Mouse (Mus musculus): ENCODE results near the gene Cyb561d2. TPM values are rescaled to one million over a fixed set of nuclear protein-coding genes. Genes with fewer than 3 reads are reported as not detected.

Cyb561d2 gene
- 45.1 and 45.7 TPM in 2 replicates for polyA plus RNA-seq (2015; fragmentation: Nextera tagmentation; extraction: Ambion mirVana)

- Histone ChIP-seq H3K27ac (peak within 1 kb of the TSS; percentile 80), H3K4me2 (peak within 1 kb of the TSS; percentile 83), H3K9me3 (no peaks in the 10 kb centered on the region), H3K4me3 (peak within 1 kb of the TSS; percentile 72), H3K4me1 (peaks cover 50% of the 10 kb centered on the region), H3K9ac (peak within 1 kb of the TSS; percentile 63), H3K36me3 (replicated peaks) (peaks cover 38% of the 10 kb centered on the region), H3K27me3 (replicated peaks) (no peaks in the 10 kb centered on the region)
- under 1% methylated on average over 46 of the region's 46 CpGs for WGBS
- ATAC-seq (replicated peaks) = peak; percentile 85
Observed at GRCm38 (mm10) chr9:107541474-107542351, at the start of gene Cyb561d2, which contains the start of gene Nprl2. Gene Cyb561d2, minus strand, starts transcription at chr9:107542193. Gene Nprl2, plus strand, starts transcription at chr9:107542226.

- Histone ChIP-seq H3K9ac (no peak overlapping the region), H3K4me1 (peaks cover 14% of the 10 kb centered on the region), H3K27ac (no peak overlapping the region), H3K36me3 (replicated peaks) (peaks cover 11% of the 10 kb centered on the region; the same call in 1 of the 2 replicates), H3K4me2 (no peak overlapping the region), H3K9me3 (no peaks in the 10 kb centered on the region), H3K4me3 (no peak overlapping the region), H3K27me3 (replicated peaks) (no peaks in the 10 kb centered on the region)
- 96% methylated on average over 6 of the region's 6 CpGs for WGBS
- no peak for ATAC-seq (replicated peaks)
Observed at GRCm38 (mm10) chr9:107590773-107591060, 48.7 kb upstream of the Cyb561d2 start.

GRCm38 (mm10) chr9:107590058-107590772 lies 48.2 kb upstream of the Cyb561d2 start:
- no peaks in the 10 kb centered on the region for H3K9me3 ChIP-seq
- ATAC-seq (replicated peaks) = no peak
- no peak overlapping the region for H3K9ac ChIP-seq
- no peak overlapping the region for H3K4me3 ChIP-seq
- H3K4me1 ChIP-seq = peaks cover 14% of the 10 kb centered on the region
- no peak overlapping the region for H3K4me2 ChIP-seq
- no peaks in the 10 kb centered on the region for H3K27me3 ChIP-seq (replicated peaks)
- peaks cover 11% of the 10 kb centered on the region; the same call in 1 of the 2 replicates for H3K36me3 ChIP-seq (replicated peaks)
- no peak overlapping the region for H3K27ac ChIP-seq
- 93% methylated on average over 25 of the region's 25 CpGs for WGBS

- peak overlapping the region; percentile 65 for H3K4me2 ChIP-seq
- no peaks in the 10 kb centered on the region for H3K9me3 ChIP-seq
- peak overlapping the region; percentile 46 for H3K9ac ChIP-seq
- 7% methylated on average over 33 of the region's 33 CpGs for WGBS
- peaks cover 7% of the 10 kb centered on the region; the same call in 1 of the 2 replicates for H3K36me3 ChIP-seq (replicated peaks)
- H3K4me3 ChIP-seq = peak overlapping the region; percentile 60
- peaks cover 14% of the 10 kb centered on the region for H3K4me1 ChIP-seq
- no peak overlapping the region for H3K27ac ChIP-seq
- no peak; the same call in 1 of the 2 replicates for ATAC-seq (replicated peaks)
- no peaks in the 10 kb centered on the region for H3K27me3 ChIP-seq (replicated peaks)
Observed at GRCm38 (mm10) chr9:107587833-107588639, 46.0 kb upstream of the Cyb561d2 start.

GRCm38 (mm10) chr9:107586974-107587832 lies 45.2 kb upstream of the Cyb561d2 start, which contains the start of gene Ifrd2:
Gene Ifrd2, plus strand, starts transcription at chr9:107587642.
- WGBS = 15% methylated on average over 46 of the region's 46 CpGs
- H3K4me2 ChIP-seq = peak within 1 kb of the TSS; percentile 65
- peak; percentile 96 for ATAC-seq (replicated peaks)
- no peak within 1 kb of the TSS for H3K27ac ChIP-seq
- H3K27me3 ChIP-seq (replicated peaks) = no peaks in the 10 kb centered on the region
- H3K9me3 ChIP-seq = no peaks in the 10 kb centered on the region
- peaks cover 16% of the 10 kb centered on the region for H3K4me1 ChIP-seq
- H3K36me3 ChIP-seq (replicated peaks) = peaks cover 7% of the 10 kb centered on the region; the same call in 1 of the 2 replicates
- H3K9ac ChIP-seq = peak within 1 kb of the TSS; percentile 46
- H3K4me3 ChIP-seq = peak within 1 kb of the TSS; percentile 60

GRCm38 (mm10) chr9:107586504-107586903 lies 44.5 kb upstream of the Cyb561d2 start:
- WGBS = 89% methylated on average over 5 of the region's 5 CpGs
- Histone ChIP-seq H3K9ac (no peak overlapping the region), H3K4me1 (peaks cover 23% of the 10 kb centered on the region)

GRCm38 (mm10) chr9:107583174-107583573 lies 41.2 kb upstream of the Cyb561d2 start:
- 93% methylated on average over 14 of the region's 14 CpGs for WGBS
- Histone ChIP-seq H3K9me3 (no peaks in the 10 kb centered on the region), H3K4me1 (peaks cover 35% of the 10 kb centered on the region), H3K9ac (no peak overlapping the region), H3K27ac (no peak overlapping the region), H3K36me3 (replicated peaks) (no peaks in the 10 kb centered on the region), H3K4me3 (no peak overlapping the region), H3K27me3 (replicated peaks) (no peaks in the 10 kb centered on the region), H3K4me2 (no peak overlapping the region)
- no peak for ATAC-seq (replicated peaks)

More at GRCm38 (mm10) chr9:107586504-107586903, 44.5 kb upstream of the Cyb561d2 start:
- Histone ChIP-seq H3K9me3 (no peaks in the 10 kb centered on the region), H3K4me2 (no peak overlapping the region), H3K36me3 (replicated peaks) (peaks cover 6% of the 10 kb centered on the region; the same call in 1 of the 2 replicates), H3K27me3 (replicated peaks) (no peaks in the 10 kb centered on the region), H3K4me3 (no peak overlapping the region), H3K27ac (no peak overlapping the region)
- ATAC-seq (replicated peaks) = no peak

GRCm38 (mm10) chr9:107582509-107583062 lies 40.6 kb upstream of the Cyb561d2 start:
- no peak for ATAC-seq (replicated peaks)
- H3K4me1 ChIP-seq = peaks cover 32% of the 10 kb centered on the region
- WGBS = 88% methylated on average over 7 of the region's 7 CpGs
- H3K9ac ChIP-seq = no peak overlapping the region
- no peaks in the 10 kb centered on the region for H3K9me3 ChIP-seq
- H3K4me2 ChIP-seq = no peak overlapping the region
- no peak overlapping the region for H3K4me3 ChIP-seq
- H3K27me3 ChIP-seq (replicated peaks) = no peaks in the 10 kb centered on the region
- H3K27ac ChIP-seq = no peak overlapping the region
- no peaks in the 10 kb centered on the region for H3K36me3 ChIP-seq (replicated peaks)

- H3K4me1 ChIP-seq = peaks cover 34% of the 10 kb centered on the region
- no peaks in the 10 kb centered on the region for H3K27me3 ChIP-seq (replicated peaks)
- peak overlapping the region; percentile 96 for H3K4me2 ChIP-seq
- ATAC-seq (replicated peaks) = no peak
- peak overlapping the region; percentile 82; the same call in 1 of the 2 replicates for H3K27ac ChIP-seq
- WGBS = 76% methylated on average over 4 of the region's 4 CpGs
- H3K9ac ChIP-seq = peak overlapping the region; percentile 68
- no peaks in the 10 kb centered on the region for H3K9me3 ChIP-seq
- H3K4me3 ChIP-seq = peak overlapping the region; percentile 57
- no peaks in the 10 kb centered on the region for H3K36me3 ChIP-seq (replicated peaks)
Observed at GRCm38 (mm10) chr9:107581584-107581983, 39.6 kb upstream of the Cyb561d2 start.

GRCm38 (mm10) chr9:107580501-107581317 lies 38.7 kb upstream of the Cyb561d2 start, which contains the start of gene Hyal3:
Gene Hyal3, plus strand, starts transcription at chr9:107580818.
- WGBS = under 1% methylated on average over 32 of the region's 32 CpGs
- Histone ChIP-seq H3K27ac (peak within 1 kb of the TSS; percentile 82), H3K4me1 (peaks cover 34% of the 10 kb centered on the region)

More at GRCm38 (mm10) chr9:107580501-107581317, 38.7 kb upstream of the Cyb561d2 start, which contains the start of gene Hyal3:
- Histone ChIP-seq H3K4me3 (peak within 1 kb of the TSS; percentile 57), H3K27me3 (replicated peaks) (no peaks in the 10 kb centered on the region), H3K4me2 (peak within 1 kb of the TSS; percentile 96), H3K36me3 (replicated peaks) (no peaks in the 10 kb centered on the region), H3K9me3 (no peaks in the 10 kb centered on the region), H3K9ac (peak within 1 kb of the TSS; percentile 68)
- peak; percentile 77 for ATAC-seq (replicated peaks)
